Mouse (Mus musculus) olfactory bulb, adult 2 months (tissue): ENCODE measurements around the gene Prss58.

Source experiments
- CTCF ChIP-seq: fragments of 200-500 bp; IDR thresholded peaks from 2 replicates; pipeline ENCODE4 v1.5.1; 2012; ENCODE audit warnings: low read depth, mild to moderate bottlenecking, low read length, moderate library complexity; ENCODE audit not compliant: insufficient read depth
- POLR2A ChIP-seq: fragments of 200-500 bp; IDR thresholded peaks from 2 replicates; pipeline ENCODE4 v1.6.1; 2012; ENCODE audit warnings: mild to moderate bottlenecking, low read depth, low read length, moderate library complexity; ENCODE audit not compliant: insufficient read depth

- TF ChIP-seq CTCF (no peak), POLR2A (no peak)
These were observed 9.2 kb downstream of the Prss58 start for GRCm38 (mm10) chr6:40890973-40891372.
